Mouse (Mus musculus) G1E (cell line): ENCODE measurements around the gene Wwox.

Source experiments
- CTCF ChIP-seq: IDR thresholded peaks from 2 replicates; pipeline ENCODE4 v1.5.1; 2012; ENCODE audit warnings: low read depth, low read length, inconsistent platforms, mixed read lengths
- GATA1 ChIP-seq: IDR thresholded peaks from 2 replicates; pipeline ENCODE4 v1.6.1; 2012; ENCODE audit warnings: borderline replicate concordance, low read length, inconsistent platforms, mixed read lengths
- POLR2AphosphoS5 ChIP-seq: IDR thresholded peaks from 2 replicates; pipeline ENCODE4 v1.6.1; 2012; ENCODE audit warnings: low read depth, low read length, inconsistent platforms; ENCODE audit not compliant: insufficient replicate concordance
- TAL1 ChIP-seq: conservative IDR thresholded peaks from 2 replicates; pipeline ENCODE4 v1.6.1; 2012; ENCODE audit warnings: low read depth, low read length, inconsistent platforms, mixed read lengths

DNA sequence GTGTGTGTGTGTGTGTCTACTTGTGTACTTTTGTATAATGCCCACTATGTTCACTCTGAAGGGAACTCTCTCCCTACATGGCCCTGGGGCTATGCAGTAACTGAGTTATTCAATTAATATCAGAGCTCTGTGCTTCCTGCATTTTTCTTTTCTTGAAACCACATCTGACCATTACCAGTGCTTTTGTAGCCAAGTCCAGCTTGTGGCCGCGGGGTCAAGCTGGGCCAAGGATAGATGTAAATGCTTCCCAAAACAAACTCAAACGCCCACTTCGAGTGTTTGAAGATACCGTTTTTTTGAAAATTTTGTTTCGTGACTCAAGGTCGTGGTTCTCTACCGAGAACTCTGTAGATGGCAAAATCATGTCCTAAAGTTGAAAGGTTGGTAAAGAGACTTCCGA lies 337.2 kb downstream of the Wwox start:
- TF ChIP-seq CTCF: no peak
- TF ChIP-seq POLR2AphosphoS5: no peak
- no peak for TF ChIP-seq GATA1
- TF ChIP-seq TAL1: no peak
